Mouse (Mus musculus) liver (tissue): Measurements from ENCODE around the gene Rgma.

ENCODE experiments used
- DNase-seq: peaks from one replicate; pipeline ENCODE4 v3.0.0-alpha.2; 2020; ENCODE audit warnings: mixed read lengths

Rgma gene

DNA sequence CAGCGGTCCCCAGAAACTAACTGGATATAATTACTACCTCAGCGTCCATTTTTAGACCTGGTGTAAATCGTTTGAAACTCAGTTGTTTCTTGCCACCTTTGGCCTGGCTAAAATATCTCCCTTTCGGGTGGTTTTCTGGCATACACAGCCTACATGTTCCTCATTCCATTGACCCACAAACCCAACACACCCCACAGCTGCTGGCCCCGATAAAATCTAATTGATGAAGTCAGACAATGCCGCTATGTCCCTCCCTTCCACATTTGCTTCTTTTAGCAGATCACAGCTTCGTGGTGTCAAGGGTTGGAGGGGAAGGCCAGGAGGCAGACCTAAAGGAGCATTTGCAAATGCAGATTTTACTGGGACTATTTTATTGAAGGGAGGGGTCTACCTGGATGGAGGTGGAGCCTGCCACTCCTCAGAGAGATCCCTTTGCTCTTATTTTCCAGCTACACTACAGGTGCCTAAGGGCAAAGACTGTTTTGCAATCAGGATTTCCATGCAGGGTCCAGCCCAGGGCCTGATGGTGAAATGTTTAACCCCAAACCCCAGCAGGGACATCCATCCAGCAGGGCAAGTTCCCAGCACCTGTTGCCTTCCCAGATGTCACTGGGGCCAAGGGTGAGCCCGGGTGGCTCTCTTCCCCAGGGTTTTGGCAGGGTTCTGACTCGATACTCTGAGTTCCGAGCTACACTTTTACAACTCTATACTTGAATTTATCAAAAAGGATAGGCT, 3.6 kb upstream of the Rgma start:
- DNase-seq, result no peak

DNA sequence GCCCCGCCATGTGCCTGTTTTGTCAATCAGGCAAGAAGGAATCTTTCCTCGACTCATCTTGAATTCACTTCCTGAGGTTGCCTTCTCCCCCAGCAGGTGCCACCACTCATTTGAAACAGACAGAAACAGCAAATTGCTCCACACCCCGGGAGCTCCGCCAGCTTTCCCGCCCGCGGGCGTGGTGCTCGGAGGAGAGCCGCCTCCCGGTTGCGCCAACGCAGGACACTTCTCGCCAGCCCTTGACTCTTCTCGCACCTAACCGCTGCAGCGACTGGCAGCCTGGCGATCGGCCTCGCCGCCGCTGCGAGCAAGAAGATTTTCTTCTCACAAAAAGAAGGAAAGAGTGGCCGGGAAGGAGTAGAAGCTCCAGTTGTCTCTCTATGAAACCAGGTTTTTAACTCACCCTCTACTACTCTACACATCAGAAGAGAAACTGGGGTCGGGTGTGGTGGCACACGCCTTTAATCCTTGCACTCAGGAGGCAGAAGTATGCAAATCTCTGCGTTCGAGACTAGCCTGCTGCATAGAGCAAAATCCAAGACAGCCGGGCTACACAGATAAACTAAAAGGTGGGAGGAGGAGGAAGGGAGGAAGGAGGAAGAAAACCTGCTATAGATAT, 2.8 kb upstream of the Rgma start:
- DNase-seq, result no peak

DNA sequence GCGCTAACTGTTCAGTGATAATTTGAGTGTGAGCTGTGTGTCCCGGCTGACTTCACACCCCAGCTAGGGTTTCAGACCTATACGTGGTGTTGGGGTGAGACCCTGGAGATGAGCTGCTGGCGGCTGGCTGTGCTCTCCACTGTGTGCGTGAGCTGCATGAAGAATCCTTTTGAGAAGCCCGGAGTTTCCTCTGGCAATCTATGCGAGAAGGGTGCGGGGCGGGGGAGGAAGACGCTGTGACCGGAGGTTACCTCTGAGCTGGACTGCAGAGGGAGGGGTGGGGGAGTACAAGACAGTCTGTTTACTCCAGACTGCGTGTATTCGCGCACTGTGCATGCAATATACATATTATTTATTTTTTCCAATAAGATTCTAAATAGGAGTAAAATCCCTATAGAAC, 582 bp upstream of the Rgma start:
- no peak for DNase-seq

DNA sequence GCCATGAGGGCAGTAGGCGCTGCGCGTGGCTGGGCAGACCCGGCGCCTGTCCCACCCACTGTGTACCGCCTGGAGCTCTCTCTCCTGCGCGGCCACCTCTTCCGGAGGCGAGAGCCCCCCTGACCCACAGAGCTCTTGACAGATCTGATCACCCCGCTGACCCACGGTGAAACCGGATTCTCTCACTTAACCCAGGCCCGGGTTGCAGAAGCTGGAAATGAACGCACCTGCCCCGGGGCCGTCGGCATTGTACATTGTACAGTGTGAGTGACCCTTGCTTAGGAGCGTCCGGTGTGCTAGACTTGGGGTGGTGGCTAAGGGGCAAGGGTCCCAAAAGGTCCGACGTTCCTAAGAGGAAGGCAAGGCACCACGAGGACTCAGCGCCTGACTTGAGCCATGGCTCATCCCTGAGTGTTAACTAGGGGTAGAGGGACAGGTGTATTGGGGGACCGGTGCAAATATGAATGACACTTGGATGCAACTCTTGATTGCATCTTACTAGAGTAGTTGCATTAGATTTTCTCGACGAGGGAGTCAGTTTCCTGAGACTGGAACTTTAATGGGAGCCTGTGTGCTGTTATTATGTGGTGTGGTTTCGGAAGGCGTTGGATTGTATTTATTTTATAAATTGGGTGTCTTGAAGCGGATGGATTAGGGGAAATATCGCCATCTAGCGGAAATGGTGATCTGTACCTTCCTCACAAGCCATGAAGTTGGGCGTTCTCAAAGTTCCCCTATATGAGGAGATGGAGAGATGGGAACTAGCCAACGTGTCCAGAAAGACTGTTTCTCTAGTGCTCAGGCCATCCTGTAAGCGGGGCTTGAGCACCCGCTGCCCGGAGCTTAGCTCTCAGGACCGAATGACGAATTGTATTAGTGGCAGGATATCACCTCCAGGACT, 1.0 kb downstream of the Rgma start:
- DNase-seq, result peak; percentile 19

DNA sequence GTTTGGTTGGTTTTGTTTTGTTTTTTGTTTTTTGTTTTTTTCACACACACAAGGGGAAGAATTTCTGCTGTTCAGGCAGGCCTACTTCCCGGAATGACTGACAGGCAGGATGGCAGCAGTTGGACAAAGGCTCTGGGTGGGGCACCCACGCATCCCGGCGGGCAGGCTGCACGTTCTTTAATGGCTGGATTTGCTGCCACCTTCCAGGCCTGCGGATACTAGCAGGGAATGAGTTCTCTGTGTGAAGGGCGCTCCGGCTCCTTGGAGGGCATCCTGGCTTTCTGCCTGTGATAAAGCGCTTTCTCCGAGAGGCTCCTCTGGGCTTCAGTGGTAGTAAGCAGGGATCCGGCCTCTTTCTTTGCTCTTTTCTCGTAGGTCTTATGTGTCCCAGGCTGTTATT, 2.0 kb downstream of the Rgma start:
- DNase-seq, result no peak

DNA sequence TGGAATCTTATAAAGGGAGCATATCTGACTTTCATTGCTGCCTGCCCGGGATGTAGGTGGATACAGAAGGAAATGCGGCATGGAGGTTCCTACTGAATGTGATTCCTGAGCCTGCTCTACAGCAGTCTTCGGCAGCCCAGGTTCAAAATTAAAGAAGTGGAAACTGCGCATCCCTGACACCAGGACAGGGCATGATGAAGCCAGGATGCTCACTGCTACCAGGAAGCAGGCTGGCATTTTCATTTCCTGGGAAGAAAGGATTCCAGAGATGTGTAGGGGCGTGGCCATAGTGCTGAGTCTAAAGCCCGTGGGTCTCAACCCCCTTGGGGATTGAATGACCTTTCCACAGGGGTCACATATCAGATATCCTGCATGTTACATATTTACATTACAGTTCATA, 2.7 kb downstream of the Rgma start:
- no peak for DNase-seq

DNA sequence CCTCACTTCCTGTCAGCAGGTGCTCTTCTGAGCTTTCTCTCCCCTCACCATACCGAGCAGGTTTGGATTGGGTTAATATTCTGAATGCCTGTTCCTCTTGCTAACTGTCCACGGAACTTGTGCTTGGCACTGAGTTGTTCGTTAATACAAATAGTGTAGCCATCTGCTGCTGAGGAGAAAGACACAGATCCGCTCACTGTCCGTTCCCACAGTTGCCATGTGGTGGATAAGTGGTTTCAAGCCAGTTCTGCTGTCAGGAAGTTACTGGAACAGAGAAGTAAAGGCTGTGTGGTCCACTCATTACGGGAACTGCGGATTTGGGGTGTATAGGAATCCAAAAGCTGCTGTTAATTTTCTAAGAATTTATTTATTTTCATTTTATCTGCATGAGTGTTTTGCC, 7.5 kb downstream of the Rgma start:
- DNase-seq, result no peak

DNA sequence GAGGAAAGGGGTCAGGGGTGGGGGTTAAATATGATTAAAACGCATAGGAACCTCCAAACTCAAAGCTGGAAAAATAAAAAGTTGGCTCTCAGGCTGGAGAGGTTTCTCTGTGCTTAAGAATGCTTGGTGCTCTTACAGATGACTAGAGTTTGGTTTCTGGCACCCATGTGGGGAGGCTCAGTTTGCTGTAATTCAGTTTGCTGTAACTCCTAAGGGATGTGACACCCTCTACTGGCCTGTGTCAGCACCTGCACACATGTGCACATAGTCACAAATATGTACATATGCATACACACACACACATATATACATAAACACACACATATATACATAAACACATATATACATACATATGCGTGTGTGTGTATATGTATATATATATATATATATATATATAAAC, 13.6 kb downstream of the Rgma start:
- DNase-seq, result no peak

DNA sequence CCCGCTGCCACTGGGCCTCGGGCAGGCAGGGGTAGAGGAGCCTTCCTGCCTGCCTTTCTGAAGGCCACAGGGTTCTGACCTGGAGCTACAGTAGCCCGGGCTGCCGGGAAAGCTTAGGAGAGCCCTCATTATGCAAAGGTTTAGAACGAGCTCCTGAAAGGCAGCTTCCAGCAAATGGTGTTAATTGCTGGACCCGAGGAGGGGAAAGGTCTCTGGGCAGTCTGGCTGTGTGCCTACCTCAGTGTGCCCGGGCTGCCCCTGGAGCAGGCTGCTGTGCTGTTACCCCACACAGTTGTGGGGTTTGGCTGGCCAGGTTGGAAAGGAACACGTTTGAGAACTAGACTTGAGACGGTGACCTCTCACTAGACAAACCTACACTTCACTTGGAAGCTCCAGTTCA, 14.1 kb downstream of the Rgma start:
- no peak for DNase-seq

DNA sequence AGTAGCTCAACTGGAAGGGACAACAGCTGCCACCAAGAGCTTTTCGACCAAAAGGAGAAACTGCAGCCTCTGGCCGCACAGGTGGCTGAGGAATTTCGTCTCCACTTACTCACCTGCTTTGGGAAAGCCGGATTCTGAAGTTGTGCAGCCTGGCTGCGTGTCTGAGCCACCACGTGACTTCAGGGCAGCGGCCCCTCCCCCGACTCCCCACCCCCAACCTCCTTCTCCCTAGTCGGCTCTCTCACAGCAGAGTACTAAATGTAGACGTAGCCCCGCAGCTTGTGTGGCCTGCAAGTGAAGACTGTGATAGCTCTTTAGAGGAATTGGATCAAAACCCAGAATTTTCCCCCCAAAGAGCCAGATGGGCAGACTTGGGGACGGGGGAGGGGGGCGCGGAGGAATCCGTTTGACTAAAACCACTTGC, 14.6 kb downstream of the Rgma start:
- DNase-seq, result no peak

DNA sequence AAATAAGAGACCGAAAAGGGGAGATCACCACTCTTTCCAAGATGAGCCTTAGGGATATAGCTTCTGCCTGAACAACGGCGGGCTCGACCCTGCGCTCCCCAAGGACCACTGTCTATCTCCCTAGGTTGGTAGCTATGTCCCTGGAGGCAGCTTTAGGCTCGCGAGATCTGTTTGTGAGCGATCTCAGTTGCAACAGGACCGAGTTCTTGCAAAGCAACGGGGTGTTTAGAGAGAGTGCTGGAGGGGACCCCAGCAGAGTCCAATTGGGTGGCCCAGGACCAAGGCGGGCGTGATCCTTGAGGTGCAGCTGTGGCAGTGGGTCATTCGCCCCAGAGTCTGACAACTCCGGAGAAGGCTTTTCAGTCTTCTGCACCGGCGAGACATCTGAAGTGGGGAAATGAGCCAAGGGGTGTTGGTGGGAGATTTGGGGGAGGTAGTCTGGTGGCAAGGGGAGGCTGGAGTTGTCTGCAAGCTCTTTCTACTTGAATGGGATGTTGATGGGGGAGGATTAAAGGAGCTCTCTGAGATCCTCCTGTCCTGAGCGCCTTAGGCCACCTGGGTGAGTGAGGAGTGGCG, 15.2 kb downstream of the Rgma start:
- no peak for DNase-seq

DNA sequence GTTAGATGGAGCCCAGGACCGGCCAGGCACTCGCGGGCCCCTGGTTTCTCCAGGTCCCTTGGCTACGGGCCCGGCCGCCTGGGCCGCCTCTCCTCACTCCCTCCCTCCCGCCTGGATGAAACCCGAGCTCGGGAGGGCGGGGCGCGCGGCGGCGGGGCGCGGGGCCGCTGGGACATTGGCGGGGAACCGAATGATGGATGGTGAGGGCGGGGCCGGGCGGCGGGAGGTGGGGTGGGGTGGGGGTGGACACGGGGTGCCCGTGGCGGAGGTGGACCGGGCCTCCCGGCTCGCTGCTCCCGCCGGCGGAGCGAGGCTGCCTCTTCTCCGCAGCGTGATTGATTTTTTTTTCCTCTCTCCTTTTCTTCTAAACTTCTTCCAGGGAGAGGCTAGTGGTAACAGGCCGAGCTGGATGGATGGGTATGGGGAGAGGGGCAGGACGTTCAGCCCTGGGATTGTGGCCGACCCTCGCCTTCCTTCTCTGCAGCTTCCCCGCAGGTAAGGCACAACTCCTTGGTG, 15.8 kb downstream of the Rgma start:
- peak; percentile 79 for DNase-seq

DNA sequence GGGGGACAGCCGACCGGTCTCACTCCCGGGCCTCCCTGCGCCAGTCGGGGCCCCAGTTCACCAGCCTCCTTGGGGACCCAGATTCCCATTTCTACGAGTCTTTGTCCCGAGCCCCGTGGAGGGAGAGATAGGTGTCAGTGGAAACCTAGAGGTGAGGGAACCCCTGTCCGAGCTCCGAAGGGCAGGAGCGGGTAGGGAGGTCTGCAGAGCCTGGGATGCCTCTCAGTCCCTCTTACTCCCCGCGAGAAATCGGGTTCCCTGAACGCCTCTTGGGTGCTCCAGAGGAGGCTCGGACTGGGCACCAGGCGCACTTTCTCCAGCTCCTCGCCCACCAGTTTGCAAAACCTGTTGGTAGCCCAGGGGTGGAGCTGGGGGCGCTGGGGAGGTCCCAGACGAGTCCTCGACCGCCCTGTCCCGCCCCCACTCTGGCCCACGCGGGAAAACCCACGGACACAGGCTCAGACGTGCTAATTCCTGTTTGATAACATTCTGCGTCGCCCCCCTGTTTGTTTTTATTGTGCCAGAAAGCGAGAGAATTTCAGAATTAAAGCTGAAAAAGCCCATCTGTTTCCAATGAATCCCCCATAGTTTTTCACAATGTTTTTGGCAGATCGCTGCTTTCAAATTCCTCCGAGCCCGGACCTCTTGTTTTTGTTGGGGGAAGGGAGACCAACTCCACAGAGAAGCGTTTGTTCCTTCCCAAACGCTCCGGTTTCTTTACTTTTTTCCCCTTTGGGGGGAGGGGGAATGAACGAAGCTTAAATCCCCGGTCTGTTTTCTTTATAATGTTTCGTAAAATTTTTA, 16.4 kb downstream of the Rgma start:
- no peak for DNase-seq

DNA sequence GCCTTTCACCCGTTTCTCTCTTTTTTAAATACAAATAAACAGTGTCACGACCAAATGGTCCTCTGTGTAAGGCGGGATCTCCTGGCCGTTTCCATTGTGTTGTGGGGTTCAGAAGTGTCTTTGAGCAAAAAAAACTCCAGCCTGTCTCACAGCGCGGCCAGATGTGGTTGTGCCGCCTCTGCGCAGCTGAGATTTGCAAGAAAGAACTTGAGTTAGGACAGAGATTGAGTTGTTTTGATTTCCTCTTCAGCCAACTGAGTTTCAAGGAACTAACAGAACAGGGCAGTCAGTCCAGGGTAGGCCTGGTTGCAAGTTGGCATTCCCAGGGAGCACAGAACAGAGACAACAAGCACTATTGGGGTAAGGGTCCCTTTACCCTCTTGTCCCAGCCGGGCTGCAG, 17.1 kb downstream of the Rgma start:
- DNase-seq, result no peak

DNA sequence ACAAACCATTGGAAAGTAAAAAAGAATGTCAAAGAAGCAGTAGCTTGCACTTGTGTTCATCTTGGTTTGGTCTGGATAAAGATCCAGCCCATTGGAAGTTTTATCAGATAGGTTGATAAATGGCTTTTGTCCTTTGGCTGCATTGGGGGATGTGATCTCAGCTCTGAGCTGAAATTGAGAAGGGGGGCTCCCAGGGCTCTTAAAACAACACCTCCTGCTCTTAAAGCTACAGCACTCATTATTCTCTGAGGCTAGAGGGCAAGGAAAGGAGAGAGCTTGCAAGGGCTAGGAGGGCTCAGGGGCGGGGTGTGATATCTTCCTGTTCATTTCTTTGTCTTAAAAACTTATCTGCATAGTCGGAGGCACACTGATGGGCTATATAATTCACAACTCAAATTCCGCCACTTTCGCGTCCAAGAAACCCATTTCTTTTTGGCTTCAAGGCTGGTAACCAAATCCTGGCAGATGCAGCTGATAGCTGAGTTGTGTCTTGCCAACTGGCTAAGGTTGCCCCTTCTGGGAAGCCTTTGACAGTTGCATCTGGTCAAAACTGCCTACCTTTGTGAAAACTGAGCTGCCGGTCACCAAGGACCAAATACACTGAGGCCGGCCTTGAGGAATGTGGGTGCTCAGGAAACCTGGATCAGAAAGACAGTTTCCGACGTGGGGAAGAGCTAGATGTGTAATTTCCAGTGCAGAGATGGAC, 18.2 kb downstream of the Rgma start:
- no peak for DNase-seq

DNA sequence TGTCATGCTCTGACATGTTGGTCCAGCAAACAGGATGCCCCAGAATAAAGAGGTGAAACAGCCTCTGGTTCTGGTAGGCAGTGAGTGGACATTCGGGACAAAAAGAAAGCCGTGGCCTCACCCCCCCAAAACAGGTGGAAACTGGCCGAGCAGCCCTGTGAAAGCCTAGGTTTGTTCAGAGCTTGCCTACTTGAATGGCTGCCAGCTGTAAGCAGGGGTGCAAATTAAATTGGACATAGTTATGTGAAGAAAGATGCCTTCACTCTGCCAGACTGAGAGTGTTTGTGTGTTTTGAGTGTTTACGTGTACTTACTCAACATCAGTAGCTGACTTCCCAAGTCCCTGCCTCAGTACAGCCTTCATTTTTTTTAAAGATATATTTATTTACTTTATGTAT, 18.7 kb downstream of the Rgma start:
- DNase-seq, result no peak

DNA sequence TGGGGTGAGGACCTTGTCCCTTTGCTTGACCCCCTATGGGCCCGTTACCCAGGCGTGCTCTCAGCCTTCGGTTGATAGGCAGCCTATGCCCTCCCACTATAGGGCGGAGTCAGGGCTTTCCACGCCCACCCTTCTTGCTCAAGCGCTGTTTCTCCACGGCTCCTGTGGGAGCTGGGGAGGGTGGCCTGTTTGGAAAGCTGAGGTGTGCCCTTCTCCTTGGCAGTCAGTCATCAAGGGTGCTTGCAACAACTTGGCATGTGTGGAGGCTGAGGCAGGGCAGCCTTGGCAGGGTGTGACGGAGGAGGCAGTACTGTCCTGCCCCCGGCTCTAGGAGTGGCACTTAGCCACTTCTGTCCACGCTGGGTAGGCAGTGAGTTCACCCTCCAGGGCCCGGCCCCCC, 23.0 kb downstream of the Rgma start:
- DNase-seq, result peak; percentile 72

DNA sequence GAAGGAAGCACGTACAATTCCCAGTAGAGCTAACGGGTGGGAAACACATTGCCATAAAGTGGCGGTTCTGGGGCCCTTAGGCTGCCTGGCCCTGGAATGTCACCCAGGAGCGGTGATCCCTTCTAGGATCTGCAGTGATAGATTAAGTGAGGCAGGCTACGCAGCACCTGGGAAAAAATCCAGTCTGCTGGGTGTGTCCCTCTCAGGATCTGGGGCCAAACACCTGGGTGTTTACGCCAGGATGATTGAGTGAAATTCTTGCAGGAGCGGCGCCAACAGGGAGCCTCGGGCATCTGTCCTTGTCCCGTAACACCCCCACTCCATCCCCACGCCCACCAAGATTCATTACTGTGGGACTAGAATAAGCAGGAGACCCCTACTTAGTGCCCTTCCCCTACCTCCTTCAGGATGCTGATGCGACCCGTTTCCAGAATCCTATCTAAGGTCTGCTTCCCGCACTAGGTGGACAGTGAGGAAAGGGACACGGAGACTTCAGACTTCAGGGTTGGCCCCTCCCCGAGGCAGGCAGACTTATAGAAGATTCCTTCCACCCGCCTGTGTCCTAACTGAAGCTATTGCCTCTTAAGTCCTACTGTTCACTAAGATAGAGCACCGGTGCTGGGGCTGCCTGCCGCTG, 23.6 kb downstream of the Rgma start:
- no peak for DNase-seq

DNA sequence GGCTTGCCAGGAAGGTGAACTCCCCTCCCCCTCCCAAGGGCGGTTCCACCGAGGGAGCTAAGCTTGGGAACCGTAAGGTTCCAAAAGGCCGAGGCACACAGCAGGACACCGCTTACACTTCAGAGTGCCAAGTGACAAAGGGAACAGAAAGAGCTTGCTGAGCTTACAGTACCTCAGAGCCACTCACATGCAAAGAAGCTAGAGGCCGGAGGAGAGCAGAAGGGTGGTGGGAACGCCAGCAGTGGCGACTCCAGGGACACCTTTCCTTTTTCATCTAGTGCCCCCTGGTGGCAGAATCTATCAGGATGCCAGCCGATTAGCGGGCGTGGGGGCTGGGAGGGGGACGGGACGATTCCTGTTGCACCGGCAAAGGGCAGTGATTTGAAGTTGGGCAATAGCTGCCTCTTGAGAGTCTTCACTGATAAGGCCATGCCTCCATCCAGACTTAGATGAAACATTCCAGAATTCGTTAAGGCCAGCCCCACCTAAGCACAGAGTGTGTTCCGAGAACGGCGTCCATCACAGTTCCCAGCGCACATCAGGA, 24.3 kb downstream of the Rgma start:
- peak; percentile 65 for DNase-seq

DNA sequence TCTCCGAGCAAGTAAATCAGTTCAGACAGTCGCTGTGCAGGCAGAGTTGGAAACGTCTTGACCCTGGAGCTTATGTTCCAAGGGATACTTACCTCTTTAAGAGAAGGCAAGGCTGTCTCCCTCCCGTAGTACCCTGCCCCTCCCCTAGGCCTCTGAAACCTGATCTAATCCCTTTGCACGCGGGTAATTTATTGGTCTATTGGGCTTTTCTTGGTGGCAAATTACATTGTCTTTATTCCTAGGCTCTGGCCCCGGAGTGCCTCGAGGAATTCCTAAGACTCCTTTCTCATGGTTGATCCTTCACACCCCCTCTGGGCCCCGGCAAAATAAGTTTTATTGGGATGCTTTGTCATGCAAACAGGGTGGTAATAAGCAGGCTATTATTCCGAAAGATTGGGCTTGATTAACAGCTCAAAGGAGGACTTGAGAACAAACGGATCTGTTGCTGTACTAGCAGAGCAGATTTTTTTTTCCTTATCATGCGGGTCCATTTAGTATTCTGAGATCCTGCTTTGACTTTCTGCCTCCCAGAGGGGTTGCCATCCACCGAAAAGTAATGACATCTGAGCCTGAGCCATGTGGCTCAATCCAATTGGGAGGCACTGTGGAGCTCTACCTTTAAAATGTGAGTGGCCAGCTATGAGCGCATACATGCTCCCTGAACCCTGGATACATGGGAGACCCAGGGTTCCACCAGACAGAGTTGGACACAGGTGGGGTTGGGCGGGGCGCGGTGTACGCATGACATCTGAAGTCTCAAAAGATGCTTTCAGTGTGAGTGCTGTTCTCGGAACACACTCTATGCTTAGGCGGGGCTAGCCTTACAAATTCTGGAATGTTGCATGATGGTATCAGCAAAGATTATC, 25.0 kb downstream of the Rgma start:
- DNase-seq, result no peak
